Mouse (Mus musculus): ENCODE data around the gene Gtdc1. TPM values are rescaled to one million over a fixed set of nuclear protein-coding genes. Genes with fewer than 3 reads are reported as not detected.

Gene Gtdc1
- polyA plus RNA-seq, 1 experiment, result 42.4 TPM

- Histone ChIP-seq H3K9ac (ENCODE audit: low read depth, poor library complexity, severe bottlenecking) (no peak overlapping the region), H3K9me3 (replicated peaks; ENCODE audit: control insufficient read depth, insufficient read depth, low read length, poor library complexity, severe bottlenecking) (no peaks in the 10 kb centered on the region), H3K27ac (ENCODE audit: insufficient read depth, low read length) (no peak overlapping the region), H3K27me3 (ENCODE audit: control insufficient read depth, insufficient read depth, low read length, poor library complexity, severe bottlenecking) (peaks cover 7% of the 10 kb centered on the region), H3K4me3 (ENCODE audit: low read depth, low read length) (no peak overlapping the region), H3K4me1 (ENCODE audit: control insufficient read depth, insufficient read depth, low read length) (no peaks in the 10 kb centered on the region), H3K36me3 (ENCODE audit: control insufficient read depth, insufficient read depth, low read length, poor library complexity, severe bottlenecking) (no peaks in the 10 kb centered on the region)
- no peak for TF ChIP-seq CTCF (IDR thresholded peaks at IDR 0.05; ENCODE audit: low read depth, low read length)
- no peak for TF ChIP-seq EP300 (IDR thresholded peaks at IDR 0.05; ENCODE audit: insufficient read depth, low read depth, low read length)
- TF ChIP-seq POLR2A (IDR thresholded peaks at IDR 0.05; ENCODE audit: insufficient read depth, low read length), result no peak
Measured at GRCm38 (mm10) chr2:44554716-44555115, 372.7 kb downstream of the Gtdc1 start.

GRCm38 (mm10) chr2:44549311-44549710 lies 378.1 kb downstream of the Gtdc1 start:
- H3K27me3 ChIP-seq (ENCODE audit: control insufficient read depth, insufficient read depth, low read length, poor library complexity, severe bottlenecking), result no peaks in the 10 kb centered on the region
- TF ChIP-seq CTCF (IDR thresholded peaks at IDR 0.05; ENCODE audit: low read depth, low read length) (no peak), POLR2A (IDR thresholded peaks at IDR 0.05; ENCODE audit: insufficient read depth, low read length) (no peak)
- H3K9me3 ChIP-seq (replicated peaks; ENCODE audit: control insufficient read depth, insufficient read depth, low read length, poor library complexity, severe bottlenecking), result no peaks in the 10 kb centered on the region; the same call in 1 of the 2 replicates
- no peaks in the 10 kb centered on the region for H3K4me1 ChIP-seq (ENCODE audit: control insufficient read depth, insufficient read depth, low read length)
- no peaks in the 10 kb centered on the region for H3K36me3 ChIP-seq (ENCODE audit: control insufficient read depth, insufficient read depth, low read length, poor library complexity, severe bottlenecking)
- no peak overlapping the region for H3K9ac ChIP-seq (ENCODE audit: low read depth, poor library complexity, severe bottlenecking)
- H3K4me3 ChIP-seq (ENCODE audit: low read depth, low read length), result no peak overlapping the region
- no peak overlapping the region for H3K27ac ChIP-seq (ENCODE audit: insufficient read depth, low read length)

GRCm38 (mm10) chr2:44542775-44543174 lies 384.7 kb downstream of the Gtdc1 start:
- Histone ChIP-seq H3K9me3 (replicated peaks; ENCODE audit: control insufficient read depth, insufficient read depth, low read length, poor library complexity, severe bottlenecking) (no peaks in the 10 kb centered on the region), H3K27ac (ENCODE audit: insufficient read depth, low read length) (no peak overlapping the region), H3K9ac (ENCODE audit: low read depth, poor library complexity, severe bottlenecking) (no peak overlapping the region), H3K27me3 (ENCODE audit: control insufficient read depth, insufficient read depth, low read length, poor library complexity, severe bottlenecking) (peaks cover 3% of the 10 kb centered on the region), H3K4me1 (ENCODE audit: control insufficient read depth, insufficient read depth, low read length) (no peaks in the 10 kb centered on the region), H3K36me3 (ENCODE audit: control insufficient read depth, insufficient read depth, low read length, poor library complexity, severe bottlenecking) (no peaks in the 10 kb centered on the region), H3K4me3 (ENCODE audit: low read depth, low read length) (no peak overlapping the region)
- TF ChIP-seq POLR2A (IDR thresholded peaks at IDR 0.05; ENCODE audit: insufficient read depth, low read length) (no peak), EP300 (IDR thresholded peaks at IDR 0.05; ENCODE audit: insufficient read depth, low read depth, low read length) (no peak), CTCF (IDR thresholded peaks at IDR 0.05; ENCODE audit: low read depth, low read length) (no peak)

- Histone ChIP-seq H3K4me3 (ENCODE audit: low read depth, low read length) (no peak overlapping the region), H3K27me3 (ENCODE audit: control insufficient read depth, insufficient read depth, low read length, poor library complexity, severe bottlenecking) (peaks cover 3% of the 10 kb centered on the region), H3K27ac (ENCODE audit: insufficient read depth, low read length) (no peak overlapping the region), H3K36me3 (ENCODE audit: control insufficient read depth, insufficient read depth, low read length, poor library complexity, severe bottlenecking) (no peaks in the 10 kb centered on the region), H3K9ac (ENCODE audit: low read depth, poor library complexity, severe bottlenecking) (no peak overlapping the region), H3K4me1 (ENCODE audit: control insufficient read depth, insufficient read depth, low read length) (no peaks in the 10 kb centered on the region), H3K9me3 (replicated peaks; ENCODE audit: control insufficient read depth, insufficient read depth, low read length, poor library complexity, severe bottlenecking) (no peaks in the 10 kb centered on the region)
- TF ChIP-seq CTCF (IDR thresholded peaks at IDR 0.05; ENCODE audit: low read depth, low read length) (no peak), EP300 (IDR thresholded peaks at IDR 0.05; ENCODE audit: insufficient read depth, low read depth, low read length) (no peak)
Measured at GRCm38 (mm10) chr2:44541726-44542125, 385.7 kb downstream of the Gtdc1 start.

GRCm38 (mm10) chr2:44540881-44541280 lies 386.6 kb downstream of the Gtdc1 start:
- Histone ChIP-seq H3K4me1 (ENCODE audit: control insufficient read depth, insufficient read depth, low read length) (no peaks in the 10 kb centered on the region), H3K9me3 (replicated peaks; ENCODE audit: control insufficient read depth, insufficient read depth, low read length, poor library complexity, severe bottlenecking) (no peaks in the 10 kb centered on the region), H3K4me3 (ENCODE audit: low read depth, low read length) (no peak overlapping the region), H3K36me3 (ENCODE audit: control insufficient read depth, insufficient read depth, low read length, poor library complexity, severe bottlenecking) (no peaks in the 10 kb centered on the region), H3K27me3 (ENCODE audit: control insufficient read depth, insufficient read depth, low read length, poor library complexity, severe bottlenecking) (peaks cover 3% of the 10 kb centered on the region), H3K27ac (ENCODE audit: insufficient read depth, low read length) (no peak overlapping the region), H3K9ac (ENCODE audit: low read depth, poor library complexity, severe bottlenecking) (no peak overlapping the region)
- TF ChIP-seq POLR2A (IDR thresholded peaks at IDR 0.05; ENCODE audit: insufficient read depth, low read length), result no peak
- no peak for TF ChIP-seq CTCF (IDR thresholded peaks at IDR 0.05; ENCODE audit: low read depth, low read length)
- TF ChIP-seq EP300 (IDR thresholded peaks at IDR 0.05; ENCODE audit: insufficient read depth, low read depth, low read length), result no peak

- Histone ChIP-seq H3K9ac (ENCODE audit: low read depth, poor library complexity, severe bottlenecking) (no peak overlapping the region), H3K27ac (ENCODE audit: insufficient read depth, low read length) (no peak overlapping the region), H3K36me3 (ENCODE audit: control insufficient read depth, insufficient read depth, low read length, poor library complexity, severe bottlenecking) (no peaks in the 10 kb centered on the region), H3K4me3 (ENCODE audit: low read depth, low read length) (no peak overlapping the region), H3K9me3 (replicated peaks; ENCODE audit: control insufficient read depth, insufficient read depth, low read length, poor library complexity, severe bottlenecking) (no peaks in the 10 kb centered on the region), H3K27me3 (ENCODE audit: control insufficient read depth, insufficient read depth, low read length, poor library complexity, severe bottlenecking) (peaks cover 3% of the 10 kb centered on the region), H3K4me1 (ENCODE audit: control insufficient read depth, insufficient read depth, low read length) (no peaks in the 10 kb centered on the region)
- TF ChIP-seq CTCF (IDR thresholded peaks at IDR 0.05; ENCODE audit: low read depth, low read length) (no peak), POLR2A (IDR thresholded peaks at IDR 0.05; ENCODE audit: insufficient read depth, low read length) (no peak), EP300 (IDR thresholded peaks at IDR 0.05; ENCODE audit: insufficient read depth, low read depth, low read length) (no peak)
Measured at GRCm38 (mm10) chr2:44539121-44539634, 388.3 kb downstream of the Gtdc1 start.

Data from ES-Bruce4 (cell line).